Mouse (Mus musculus) spleen, adult 2 months (tissue): ENCODE data around the gene Htr3a. TPM values are rescaled to one million over a fixed set of nuclear protein-coding genes. Genes with fewer than 3 reads are reported as not detected.

Source experiments
- DNase-seq, 2 experiments: peaks; one replicate each; pipeline versions ENCODE4 v3.0.0 to v3.0.0-alpha.2; 2012 to 2021; ENCODE audit warnings: low spot score in 2 of 2, low read depth in 1 of 2
- H3K27ac ChIP-seq: fragments of 200-500 bp; 2 replicates; pipeline ENCODE4 v1.5.1; 2012; ENCODE audit warnings: low read length, inconsistent platforms; ENCODE audit not compliant: insufficient read depth
- H3K27me3 ChIP-seq: fragments of 200-500 bp; 2 replicates; pipeline ENCODE4 v1.6.1; 2012; ENCODE audit warnings: mild to moderate bottlenecking, moderate library complexity, low read length, inconsistent platforms; ENCODE audit not compliant: control insufficient read depth, insufficient read depth
- H3K36me3 ChIP-seq: fragments of 200-500 bp; 2 replicates; pipeline ENCODE4 v1.6.1; 2012; ENCODE audit warnings: mild to moderate bottlenecking, low read length, inconsistent platforms; ENCODE audit not compliant: control insufficient read depth, insufficient read depth
- H3K4me1 ChIP-seq: fragments of 200-500 bp; 2 replicates; pipeline ENCODE4 v1.6.1; 2011; ENCODE audit warnings: inconsistent platforms; ENCODE audit not compliant: control insufficient read depth, insufficient read depth, insufficient read length
- H3K4me3 ChIP-seq: fragments of 200-500 bp; 2 replicates; pipeline ENCODE4 v1.5.1; 2011; ENCODE audit warnings: mild to moderate bottlenecking, inconsistent platforms; ENCODE audit not compliant: insufficient read depth, insufficient read length; ENCODE audit errors: extremely low read depth
- CTCF ChIP-seq: fragments of 200-500 bp; IDR thresholded peaks from 2 replicates; pipeline ENCODE4 v1.5.1; 2011; ENCODE audit warnings: mild to moderate bottlenecking, inconsistent platforms; ENCODE audit not compliant: insufficient read depth, insufficient read length, insufficient replicate concordance; ENCODE audit errors: extremely low read depth
- POLR2A ChIP-seq: fragments of 200-500 bp; IDR thresholded peaks from 2 replicates; pipeline ENCODE4 v1.6.1; 2011; ENCODE audit warnings: low read depth, low read length, inconsistent platforms
- WGBS: fragments of 180-500 bp; shearing (Covaris S2); methylation state at CpG from one replicate; pipeline ENCODE4 v1.1.7; 2018; 5-methylcytosine and 5-hydroxymethylcytosine counted together
- polyA plus RNA-seq: library from polyadenylated mRNA; depleted of rRNA; stranded (reverse); fragments of >200 nt; gene quantifications from 2 replicates; pipeline ENCODE4 v1.2.3, GENCODE M21; 2012; rRNA removed

Gene Htr3a
- 0.05 TPM in 1 of 2 replicates, not detected in the other for polyA plus RNA-seq

DNA sequence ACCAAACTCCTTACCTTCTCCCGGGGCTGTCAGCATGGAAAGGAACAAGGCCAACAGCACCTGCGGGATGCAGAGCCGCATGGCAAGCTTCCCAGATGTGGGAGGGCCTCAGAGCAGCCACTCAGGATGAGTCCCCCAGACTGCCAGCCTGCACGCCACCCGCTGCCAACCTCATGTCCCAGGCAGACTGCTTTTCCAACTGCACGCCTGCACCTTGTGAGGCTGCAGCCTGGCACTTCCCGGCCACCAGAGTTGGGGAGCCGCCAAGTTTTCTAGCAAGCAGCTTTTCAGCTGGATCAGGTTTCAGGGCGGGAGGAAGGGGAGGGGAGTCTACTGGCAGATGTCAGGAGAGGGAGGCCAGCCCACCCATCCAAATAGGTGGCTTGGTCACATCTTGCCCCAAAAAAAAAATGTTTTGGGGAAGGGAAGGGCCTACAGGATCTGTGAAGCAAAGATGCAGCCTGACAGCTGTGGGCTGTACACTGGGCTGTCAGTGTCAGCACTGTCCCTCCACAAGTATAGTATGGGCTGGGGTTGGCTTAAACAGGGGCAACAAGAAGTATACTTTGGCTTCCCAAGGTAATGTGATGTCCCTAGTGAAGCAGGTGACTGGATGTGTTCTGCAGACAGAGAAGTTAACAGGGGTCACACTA is at the start of gene Htr3a:
Gene Htr3a, minus strand, starts transcription at position 215 of the 653 bp plus-strand sequence.
- WGBS: 20% methylated on average over 9 of the region's 9 CpGs
- H3K4me1 ChIP-seq: no peaks in the 10 kb centered on the region
- DNase-seq: no peak
- no peak within 1 kb of the TSS for H3K4me3 ChIP-seq
- no peak within 1 kb of the TSS for H3K27ac ChIP-seq
- H3K36me3 ChIP-seq: no peaks in the 10 kb centered on the region
- TF ChIP-seq CTCF: no peak
- TF ChIP-seq POLR2A: no peak
- H3K27me3 ChIP-seq: no peaks in the 10 kb centered on the region

DNA sequence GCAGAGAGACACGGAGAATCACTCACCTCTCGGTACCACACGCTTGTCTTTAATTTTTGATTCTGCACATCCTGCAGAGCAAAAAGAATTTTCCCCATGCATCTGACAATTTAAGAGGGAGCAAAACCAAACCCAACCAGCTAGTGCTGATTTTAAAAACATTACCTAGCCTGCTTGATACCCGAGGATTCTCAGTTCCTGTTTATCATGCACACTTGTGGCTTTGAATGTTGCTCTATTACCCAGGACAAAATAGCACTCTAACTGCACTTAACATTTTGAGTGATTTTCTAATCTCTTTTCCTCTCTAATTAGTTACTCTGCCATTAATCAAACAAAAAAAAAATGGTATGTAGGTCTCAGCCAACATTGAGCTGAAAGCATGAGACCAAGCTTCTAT is 36.7 kb upstream of the Htr3a start:
- TF ChIP-seq CTCF: no peak
- no peak for TF ChIP-seq POLR2A
- no peak for DNase-seq
- Histone ChIP-seq H3K4me3 (no peak overlapping the region), H3K4me1 (no peaks in the 10 kb centered on the region), H3K27me3 (no peaks in the 10 kb centered on the region), H3K36me3 (no peaks in the 10 kb centered on the region), H3K27ac (no peak overlapping the region)
- 70% methylated on average over 4 of the region's 4 CpGs for WGBS

DNA sequence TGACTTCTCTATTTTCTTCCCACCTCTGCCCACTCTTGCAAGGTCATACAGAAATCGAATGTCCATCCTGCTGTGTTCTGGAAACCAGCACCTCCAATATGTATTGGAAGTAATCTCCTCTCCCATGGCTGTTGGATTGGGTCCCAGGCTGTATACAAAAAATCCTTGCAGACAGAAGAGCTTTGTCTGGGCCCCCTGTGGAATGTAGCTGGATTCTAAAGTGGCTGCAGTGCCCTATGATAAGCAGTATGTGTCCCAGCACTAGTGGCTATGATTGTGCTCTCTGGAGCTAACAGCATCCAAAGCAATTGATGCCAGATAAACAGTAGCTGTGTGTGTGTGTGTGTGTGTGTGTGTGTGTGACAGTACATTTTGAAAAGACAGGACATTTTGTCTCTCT is 31.4 kb upstream of the Htr3a start:
- H3K4me1 ChIP-seq: no peaks in the 10 kb centered on the region
- no peak overlapping the region for H3K4me3 ChIP-seq
- no peak overlapping the region for H3K27ac ChIP-seq
- no peaks in the 10 kb centered on the region for H3K36me3 ChIP-seq
- TF ChIP-seq POLR2A: no peak
- no peak for TF ChIP-seq CTCF
- WGBS: 69% methylated on average over 1 of the region's 1 CpGs
- no peak for DNase-seq
- no peaks in the 10 kb centered on the region for H3K27me3 ChIP-seq

DNA sequence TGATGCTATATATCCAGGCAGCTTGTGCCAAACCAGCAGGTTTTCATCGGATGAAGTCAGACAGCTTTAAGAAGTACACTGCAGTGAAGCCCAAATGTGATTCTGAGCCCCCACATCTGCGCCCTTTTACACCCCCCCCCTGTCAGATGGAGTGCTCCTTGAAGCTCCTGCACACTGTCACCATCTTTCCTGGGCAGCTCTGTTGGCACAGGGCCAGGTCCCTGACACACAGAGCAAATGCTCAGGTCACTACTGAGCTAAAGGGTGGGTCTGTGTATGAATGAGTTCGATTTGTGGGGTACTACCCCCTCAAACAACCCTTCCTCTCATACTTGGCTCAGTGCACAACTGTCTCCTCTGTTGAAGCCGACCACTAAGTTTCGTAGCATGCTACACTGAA is 18.5 kb upstream of the Htr3a start:
- H3K27ac ChIP-seq: no peak overlapping the region
- H3K4me1 ChIP-seq: no peaks in the 10 kb centered on the region
- no peak overlapping the region for H3K4me3 ChIP-seq
- TF ChIP-seq CTCF: no peak
- no peak for TF ChIP-seq POLR2A
- no peaks in the 10 kb centered on the region for H3K36me3 ChIP-seq
- no peaks in the 10 kb centered on the region for H3K27me3 ChIP-seq
- WGBS: 76% methylated on average over 5 of the region's 5 CpGs
- no peak for DNase-seq

DNA sequence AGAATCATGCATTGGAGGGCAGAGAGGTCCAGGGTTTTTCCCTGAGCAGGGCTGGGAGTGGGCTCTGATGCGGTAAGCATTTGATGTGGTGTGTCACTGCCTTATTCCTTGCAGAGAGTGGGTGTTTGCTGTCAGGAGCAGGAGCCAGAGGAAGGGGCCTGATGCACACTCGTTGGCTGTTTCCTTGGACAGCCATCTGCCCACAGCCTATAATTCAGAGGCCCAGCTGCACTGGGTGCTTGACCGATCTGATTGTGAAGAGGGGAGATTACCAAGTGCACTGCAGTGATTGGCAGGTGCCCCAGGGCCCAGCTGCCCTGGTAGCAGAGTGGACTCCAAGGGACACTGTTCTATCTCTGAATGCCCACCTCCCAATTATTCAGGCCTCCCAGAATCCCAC is 17.9 kb upstream of the Htr3a start:
- Histone ChIP-seq H3K27me3 (no peaks in the 10 kb centered on the region), H3K27ac (no peak overlapping the region), H3K4me1 (no peaks in the 10 kb centered on the region), H3K4me3 (no peak overlapping the region), H3K36me3 (no peaks in the 10 kb centered on the region)
- 68% methylated on average over 3 of the region's 3 CpGs for WGBS
- no peak for TF ChIP-seq POLR2A
- no peak for TF ChIP-seq CTCF
- DNase-seq: no peak

DNA sequence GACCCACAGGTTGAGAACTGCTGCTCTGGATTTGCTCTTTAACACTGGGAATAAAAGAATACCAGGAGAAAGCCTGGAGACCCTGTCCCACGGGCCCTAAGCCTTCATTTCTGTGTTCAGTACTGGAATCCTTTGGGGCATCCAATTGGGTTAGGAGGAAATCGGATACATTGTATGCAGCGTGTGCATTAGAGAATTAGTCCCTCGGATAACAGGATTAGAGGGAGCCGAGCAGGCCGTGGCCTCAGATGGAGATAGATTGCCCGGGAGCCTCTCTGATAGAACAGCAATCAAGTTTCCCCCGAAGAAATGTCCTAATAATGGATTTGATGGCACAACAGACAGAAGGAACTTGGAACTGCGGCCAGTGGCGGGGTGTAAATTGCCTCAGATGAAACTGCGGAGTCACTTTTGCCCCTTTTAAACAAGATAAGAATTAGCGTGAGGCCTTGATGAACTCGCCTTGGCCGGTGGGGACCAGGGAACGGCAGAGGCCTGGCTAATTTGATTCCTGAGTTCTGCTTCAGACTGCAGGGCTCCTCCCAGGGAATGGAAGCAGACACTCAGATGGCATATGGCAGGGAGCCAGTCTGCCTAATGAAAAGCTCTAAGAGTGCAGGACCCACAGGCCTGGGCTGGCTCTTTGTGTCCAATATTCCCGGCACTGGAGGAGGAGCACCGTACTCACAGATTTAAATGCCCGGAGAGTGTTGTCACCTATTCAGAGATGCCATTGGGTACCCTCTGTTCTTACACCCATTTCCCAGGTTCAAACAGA is 5.3 kb upstream of the Htr3a start:
- Histone ChIP-seq H3K36me3 (no peaks in the 10 kb centered on the region), H3K27me3 (no peaks in the 10 kb centered on the region), H3K4me1 (no peaks in the 10 kb centered on the region), H3K4me3 (no peak overlapping the region), H3K27ac (no peak overlapping the region)
- TF ChIP-seq CTCF (no peak), POLR2A (no peak)
- WGBS: 89% methylated on average over 18 of the region's 18 CpGs
- DNase-seq: no peak

DNA sequence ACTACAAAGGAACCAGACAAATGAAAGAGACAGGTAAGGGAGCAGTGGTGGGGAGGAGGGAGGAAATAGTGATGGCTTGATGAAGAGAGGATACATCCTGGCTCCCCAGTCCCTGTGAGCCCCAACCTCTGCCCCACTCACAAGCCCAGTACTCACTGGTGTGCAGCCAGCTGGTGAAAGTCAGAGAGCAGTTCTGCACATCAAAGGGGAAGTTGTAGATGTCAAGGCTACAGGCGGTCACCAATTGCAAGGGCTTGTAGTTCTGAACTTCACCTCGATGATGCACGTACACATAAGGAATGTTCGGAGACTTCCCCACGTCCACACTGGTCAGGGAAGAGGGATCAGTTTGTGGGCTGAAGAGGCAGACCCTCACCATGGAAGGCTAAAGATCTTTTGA is 6.5 kb downstream of the Htr3a start:
- TF ChIP-seq POLR2A: no peak
- WGBS: 70% methylated on average over 5 of the region's 5 CpGs
- H3K4me1 ChIP-seq: no peaks in the 10 kb centered on the region
- no peak overlapping the region for H3K4me3 ChIP-seq
- DNase-seq: no peak
- H3K36me3 ChIP-seq: no peaks in the 10 kb centered on the region
- no peak overlapping the region for H3K27ac ChIP-seq
- no peaks in the 10 kb centered on the region for H3K27me3 ChIP-seq
